Mouse (Mus musculus) cerebellum, postnatal 36 days (tissue): ENCODE measurements around the gene Zfp853.

Experiments
- DNase-seq, 2 experiments: peaks; one replicate each; pipeline ENCODE4 v3.0.0; 2021 to 2022; ENCODE audit warnings: mixed read lengths in 2 of 2

Zfp853 gene

DNA sequence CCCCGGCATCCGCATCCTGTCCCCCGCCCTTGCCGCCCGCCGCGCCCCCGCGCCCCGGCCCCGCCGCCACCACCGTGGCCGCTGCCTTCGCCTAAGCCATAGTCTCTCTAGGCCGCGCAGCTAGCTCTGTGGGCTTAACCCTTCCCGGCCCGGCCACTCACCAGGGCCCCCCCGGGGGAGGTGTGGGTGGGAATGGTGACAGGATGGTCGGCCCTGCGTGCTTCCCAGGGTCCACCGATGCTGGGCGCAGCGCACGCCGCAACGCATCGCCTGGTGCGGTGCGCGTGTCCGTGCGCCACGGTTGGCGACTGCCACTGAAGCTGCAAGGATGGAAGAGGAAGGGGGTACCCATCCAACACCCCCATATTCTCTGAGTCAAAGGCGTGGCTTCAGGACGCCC is at the start of gene Zfp853:
Gene Zfp853, minus strand, starts transcription at position 220 of the 400 bp plus-strand sequence.
- DNase-seq, result no peak

- DNase-seq, result no peak
These were observed 46.2 kb upstream of the Zfp853 start for GRCm38 (mm10) chr5:143339603-143340002.

DNA sequence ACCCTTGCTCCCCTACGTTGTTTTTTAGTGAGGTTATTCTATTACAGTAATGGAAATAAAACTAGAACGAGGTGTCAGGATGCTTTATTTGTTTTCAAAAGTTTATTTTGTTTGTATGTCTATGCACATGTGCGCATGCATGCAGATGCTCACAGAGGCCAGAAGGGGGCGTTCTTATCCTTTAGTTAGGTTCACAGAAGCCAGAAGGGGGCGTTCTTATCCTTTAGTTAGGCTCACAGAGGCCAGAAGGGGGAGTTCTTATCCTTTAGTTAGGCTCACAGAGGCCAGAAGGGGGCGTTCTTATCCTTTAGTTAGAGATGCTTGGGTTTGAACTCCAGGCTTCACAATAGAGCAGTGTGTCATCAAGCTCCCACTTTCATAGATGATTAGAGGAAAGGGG is 43.1 kb upstream of the Zfp853 start:
- no peak for DNase-seq

DNA sequence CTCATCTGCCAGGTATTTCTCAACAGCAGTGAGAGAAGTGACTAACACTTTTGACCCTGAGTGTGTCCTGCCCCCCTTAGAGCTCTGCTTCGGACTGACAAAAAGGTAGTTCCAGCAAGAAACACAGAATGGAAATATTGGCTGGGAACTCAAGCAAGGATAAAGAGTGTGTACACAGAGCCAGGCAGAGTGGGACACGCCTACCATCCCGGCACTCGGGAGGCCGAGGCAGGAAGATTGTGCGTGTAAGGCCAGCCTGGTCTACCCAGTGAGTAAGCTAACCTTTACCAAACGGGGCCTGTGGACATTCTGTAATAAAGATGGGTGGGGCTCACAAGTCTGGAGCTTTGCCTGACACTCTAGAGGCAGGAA is 41.7 kb upstream of the Zfp853 start:
- DNase-seq, result no peak

GRCm38 (mm10) chr5:143334418-143335088 is 41.1 kb upstream of the Zfp853 start:
- no peak for DNase-seq

GRCm38 (mm10) chr5:143333872-143334271 is 40.4 kb upstream of the Zfp853 start:
- DNase-seq, result peak; percentile 79 to 85

- DNase-seq, result peak; percentile 94 to 95
These were observed 35.5 kb upstream of the Zfp853 start, which contains the start of gene Zdhhc4 for GRCm38 (mm10) chr5:143328690-143329495. Gene Zdhhc4, minus strand, starts transcription at chr5:143329256.

DNA sequence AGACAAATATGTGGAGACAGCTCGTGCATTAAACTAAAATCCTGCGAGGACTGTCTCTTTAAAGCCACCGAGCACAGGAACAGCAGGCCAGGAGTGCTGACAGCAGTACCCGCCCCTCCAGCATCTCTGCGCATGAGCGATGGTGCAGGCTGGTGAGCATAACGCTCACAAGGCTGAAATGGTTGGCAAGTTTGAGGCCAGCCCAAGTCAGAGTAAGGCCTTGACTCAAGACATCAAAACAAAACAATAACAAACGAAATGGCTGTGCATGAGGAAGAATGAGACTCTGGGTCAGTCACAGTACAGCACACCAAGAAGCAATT is 23.8 kb upstream of the Zfp853 start:
- DNase-seq, result no peak

DNA sequence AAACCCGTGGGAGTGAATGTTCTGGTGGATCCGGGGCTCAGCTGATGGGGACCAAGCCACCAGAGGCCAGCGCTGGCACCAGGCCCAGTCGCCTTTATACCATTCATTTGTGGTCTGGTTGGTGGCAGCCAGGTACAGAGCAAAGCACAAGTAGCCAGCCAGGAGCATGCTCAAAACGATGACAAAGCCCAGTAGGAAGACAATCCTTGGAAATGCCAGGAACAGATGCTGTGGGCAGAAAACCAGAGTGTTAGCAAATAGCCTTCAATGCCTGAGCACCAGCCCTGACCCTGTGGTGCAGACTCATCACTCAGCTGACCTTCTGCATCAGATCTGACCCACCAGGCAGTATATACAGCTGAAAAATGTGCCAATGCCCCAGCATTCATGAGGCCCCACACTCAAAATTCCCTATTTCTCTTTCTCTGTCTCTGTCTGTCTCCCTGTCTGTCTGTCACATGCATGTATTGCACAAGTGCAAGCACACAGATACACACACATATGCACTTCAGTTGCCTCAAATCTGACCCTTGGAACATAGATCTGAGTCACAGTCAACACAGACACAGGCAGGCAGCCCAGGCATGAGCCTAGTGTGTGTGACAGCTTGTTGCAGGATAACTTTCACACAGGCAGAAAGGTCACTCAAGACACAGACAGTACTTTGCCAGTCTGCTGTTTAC is 23.3 kb upstream of the Zfp853 start:
- DNase-seq, result peak; percentile 37 to 41

DNA sequence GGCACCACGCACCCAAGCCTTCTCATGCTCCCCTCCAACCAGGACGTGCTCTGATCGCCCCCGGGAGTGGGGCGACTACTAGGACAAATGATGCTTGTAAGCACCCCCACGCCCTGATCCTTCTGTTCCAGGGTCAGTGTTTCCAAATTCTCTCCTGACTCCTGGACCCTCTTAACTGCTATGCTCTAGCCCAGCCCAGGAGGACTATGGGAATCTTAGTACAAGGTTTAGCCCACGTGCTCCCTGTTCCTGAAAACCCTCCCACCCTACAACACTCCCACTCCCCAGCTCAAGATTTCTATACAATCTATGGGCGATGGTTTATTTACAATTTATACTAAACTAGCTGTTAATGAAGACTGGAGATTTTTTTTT is 22.1 kb upstream of the Zfp853 start:
- no peak for DNase-seq

GRCm38 (mm10) chr5:143314730-143315513 is 21.5 kb upstream of the Zfp853 start, which contains the start of gene E130309D02Rik:
Gene E130309D02Rik, minus strand, starts transcription at chr5:143315360.
- DNase-seq, result peak; percentile 92 to 94

- no peak for DNase-seq
These were observed 20.8 kb upstream of the Zfp853 start for GRCm38 (mm10) chr5:143314183-143314729.

DNA sequence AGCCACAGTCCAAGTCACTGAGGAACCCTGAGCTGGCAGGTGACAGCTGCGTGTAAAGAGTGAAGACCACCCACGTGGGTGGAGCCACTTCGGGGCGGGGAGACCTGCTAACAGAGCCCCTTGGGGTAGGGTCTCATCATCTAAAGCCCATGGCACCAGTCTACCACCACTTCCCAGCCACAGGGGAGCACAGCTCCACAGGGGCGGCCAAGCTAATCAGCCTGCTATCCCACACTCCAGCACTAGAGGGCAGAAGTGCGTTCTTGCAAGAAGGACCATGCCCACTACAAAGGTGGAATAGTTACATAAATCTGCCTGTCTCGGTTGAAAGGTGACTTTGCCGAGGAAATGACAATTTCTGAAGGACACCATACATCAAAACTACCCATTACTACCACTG is 18.5 kb upstream of the Zfp853 start:
- peak; percentile 80 to 84 for DNase-seq

DNA sequence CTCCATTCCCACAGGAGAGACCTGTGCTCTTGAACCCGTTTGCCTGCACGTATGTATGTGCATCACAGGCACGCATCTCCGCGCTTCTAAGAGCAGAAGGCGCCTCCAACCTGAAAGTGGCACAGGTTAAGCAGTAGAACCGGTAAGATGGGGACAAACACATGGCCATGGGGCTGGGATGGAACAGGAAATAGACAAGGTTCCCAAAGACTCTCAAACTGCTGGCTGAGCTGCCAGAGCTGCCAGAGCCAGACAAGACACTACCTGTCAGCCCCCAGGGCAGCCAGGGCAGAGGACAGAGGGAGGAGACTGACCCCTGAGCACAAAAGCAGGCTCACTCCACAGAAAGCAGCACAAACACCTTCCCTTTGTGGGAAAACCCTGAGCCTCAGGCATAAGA is 16.5 kb upstream of the Zfp853 start:
- no peak for DNase-seq

DNA sequence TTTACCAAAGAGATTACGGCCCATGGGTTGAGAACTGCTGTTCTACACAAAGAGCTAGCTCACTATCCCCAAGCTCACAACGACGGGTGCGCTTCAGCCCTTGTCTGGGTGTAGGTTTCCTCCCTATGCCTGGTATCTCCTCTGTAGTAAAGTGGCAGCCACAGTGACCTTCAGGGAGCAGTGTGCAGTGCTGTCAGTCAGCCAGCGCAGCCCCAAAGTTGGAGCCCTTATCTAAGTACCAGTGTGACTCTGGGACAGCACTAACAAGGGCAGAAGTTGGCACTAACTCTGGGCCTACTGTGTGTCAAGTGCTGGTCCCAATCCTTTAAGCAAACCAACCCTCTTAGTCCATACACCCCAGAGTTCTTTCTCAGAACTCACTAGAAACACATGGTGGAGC is 15.4 kb upstream of the Zfp853 start:
- DNase-seq, result no peak

DNA sequence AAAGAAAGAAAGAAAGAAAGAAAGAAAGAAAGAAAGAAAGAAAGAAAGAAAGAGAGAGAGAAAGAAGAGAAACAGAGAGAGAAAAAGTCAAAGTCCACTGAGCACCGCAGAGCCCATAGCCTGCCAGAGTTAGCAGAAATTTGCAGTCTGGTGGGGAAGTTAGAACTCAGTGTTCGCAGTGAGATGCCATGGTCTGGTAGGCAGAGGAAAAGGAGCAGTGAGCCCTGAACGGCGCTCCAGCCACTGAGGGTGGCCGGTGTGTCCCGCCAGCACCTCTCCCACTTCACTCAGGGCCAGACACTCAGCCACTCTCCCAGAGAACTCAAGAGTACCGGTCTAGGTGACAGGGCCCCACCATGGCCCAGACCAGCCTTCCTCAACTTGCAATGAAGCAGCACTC is 10.8 kb upstream of the Zfp853 start:
- no peak for DNase-seq

- DNase-seq, result no peak
These were observed 7.9 kb upstream of the Zfp853 start for GRCm38 (mm10) chr5:143301296-143301695.

GRCm38 (mm10) chr5:143299686-143300085 is 6.3 kb upstream of the Zfp853 start:
- peak; percentile 61 to 66 for DNase-seq

- no peak for DNase-seq
These were observed 5.0 kb upstream of the Zfp853 start for GRCm38 (mm10) chr5:143298391-143298790.

DNA sequence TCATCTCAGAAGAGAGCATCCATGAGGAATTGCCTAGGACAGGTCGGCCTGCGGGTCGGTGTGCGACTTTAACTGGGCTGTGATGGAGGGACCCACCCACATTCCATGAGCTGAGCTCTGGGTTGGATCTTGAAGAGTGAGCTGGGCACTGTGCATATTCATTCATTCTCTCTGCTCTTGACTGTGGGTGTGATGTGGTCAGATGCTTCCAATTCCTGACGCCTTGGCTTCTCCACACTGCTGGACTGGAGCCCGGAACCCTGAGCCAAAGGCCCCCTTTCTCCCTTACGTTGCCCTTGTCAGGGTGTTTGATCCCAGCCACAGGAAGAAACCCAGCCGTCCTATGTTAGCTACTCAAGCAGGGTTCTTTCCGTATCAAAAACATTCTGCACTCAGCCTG is 4.6 kb upstream of the Zfp853 start:
- no peak for DNase-seq

GRCm38 (mm10) chr5:143295330-143295729 is 1.9 kb upstream of the Zfp853 start:
- DNase-seq, result no peak

DNA sequence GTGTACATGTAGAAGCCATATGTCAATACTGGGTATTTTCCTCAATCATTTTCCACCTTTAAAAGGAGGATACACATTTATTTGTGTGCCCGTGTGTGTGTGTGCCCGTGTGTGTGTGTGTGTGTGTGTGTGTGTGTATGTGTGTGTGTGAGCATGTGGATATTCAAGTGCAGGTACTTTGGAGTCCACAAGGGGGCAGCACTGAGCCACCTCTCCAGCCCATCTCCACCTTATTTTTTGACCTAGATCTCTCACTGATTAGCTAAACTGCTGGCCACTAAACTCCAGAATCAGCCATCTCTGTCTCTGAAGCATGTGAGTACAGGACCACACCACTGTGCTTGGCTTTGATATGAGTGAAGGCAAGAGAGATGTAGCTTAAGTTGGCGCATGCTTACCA is 1.4 kb upstream of the Zfp853 start:
- no peak for DNase-seq

DNA sequence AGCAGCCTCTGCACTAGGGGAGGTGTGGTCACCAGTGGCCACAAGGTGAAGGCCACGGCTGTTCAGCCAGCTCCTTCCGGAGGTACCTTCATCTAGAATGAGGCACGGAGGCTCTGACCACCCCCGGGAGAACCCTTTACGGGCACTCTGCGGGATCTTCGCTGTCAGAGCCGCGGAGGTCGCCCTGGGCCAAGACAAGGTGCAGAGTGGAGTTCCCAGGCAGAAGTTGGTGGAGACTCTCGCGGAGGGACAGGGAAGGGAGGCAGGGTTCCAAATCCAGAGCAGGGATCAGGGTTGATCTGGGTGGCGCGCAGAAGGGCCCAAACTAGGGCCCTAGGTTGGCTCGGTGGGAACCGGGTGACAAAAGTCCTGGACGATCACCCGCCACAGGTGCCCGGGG is 544 bp downstream of the Zfp853 start:
- DNase-seq, result no peak
